Mouse (Mus musculus): ENCODE results near the gene Fggy.

Fggy gene

GRCm38 (mm10) chr4:95915628-95916579 lies 358.6 kb downstream of the Fggy start:
- no peak for DNase-seq

DNA sequence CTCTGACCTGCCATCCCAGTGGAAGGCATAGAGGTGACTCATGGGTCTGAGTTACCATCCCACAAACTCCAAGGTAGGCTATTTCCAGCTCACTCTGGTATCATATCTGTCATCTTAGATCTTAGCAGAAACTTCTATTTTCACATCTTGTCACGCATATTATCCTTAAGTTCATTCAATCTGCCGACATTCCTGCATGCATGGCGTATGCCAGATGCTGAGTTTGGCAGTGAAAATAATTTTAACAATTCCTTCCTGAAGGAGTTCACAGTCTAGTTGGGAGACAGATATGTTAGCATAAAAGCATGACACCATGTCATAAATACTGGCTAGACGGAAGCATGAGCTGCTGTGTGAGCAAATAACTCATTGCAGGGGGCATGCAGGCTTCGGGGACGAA lies 360.4 kb downstream of the Fggy start:
- no peak for DNase-seq

GRCm38 (mm10) chr4:95920448-95920847 lies 363.1 kb downstream of the Fggy start:
- no peak for DNase-seq

DNA sequence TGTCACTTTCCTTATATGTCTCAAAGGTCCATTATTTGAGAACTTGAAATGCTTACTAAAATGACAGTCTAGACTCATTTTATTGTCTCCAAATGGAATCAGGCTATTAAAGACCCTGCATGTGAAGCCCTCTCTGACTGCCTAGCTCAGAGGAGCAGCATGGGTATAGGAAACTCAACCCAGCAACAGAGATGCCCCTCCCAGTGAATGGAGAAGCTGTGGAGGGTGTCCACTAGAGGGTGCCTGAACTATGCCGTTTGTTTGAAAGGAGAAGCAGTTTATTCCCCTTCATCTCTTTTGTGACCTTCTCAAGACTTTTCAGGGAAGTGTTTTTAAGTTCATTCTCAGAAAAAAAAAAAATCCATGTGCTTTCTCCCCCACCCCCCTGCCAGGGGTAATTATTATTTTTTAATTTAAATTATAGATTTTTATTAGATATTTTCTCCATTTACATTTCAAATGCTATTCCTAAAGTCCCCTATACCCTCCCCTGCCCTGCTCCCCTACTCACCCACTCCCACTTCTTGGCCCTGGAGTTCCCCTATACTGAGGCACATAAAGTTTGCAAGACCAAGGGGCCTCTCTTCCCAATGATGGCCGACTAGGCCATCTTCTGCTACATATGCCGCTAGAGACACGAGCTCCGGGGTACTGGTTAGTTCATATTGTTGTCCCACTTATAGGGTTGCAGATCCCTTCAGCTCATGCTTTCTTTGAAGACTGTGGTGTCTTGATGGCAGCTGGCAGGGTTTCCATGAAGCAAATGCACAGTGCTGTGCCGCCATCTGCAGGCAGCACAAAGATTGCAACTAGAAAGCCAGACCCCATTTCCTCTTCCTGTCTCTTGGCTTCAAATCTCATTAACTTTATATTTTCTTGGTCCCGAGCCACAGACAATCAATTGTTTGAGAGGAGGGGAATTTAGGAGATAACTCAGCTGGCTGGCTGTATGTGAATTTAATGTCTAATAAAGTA lies 367.2 kb downstream of the Fggy start:
- DNase-seq, result peak; percentile 75 to 80

DNA sequence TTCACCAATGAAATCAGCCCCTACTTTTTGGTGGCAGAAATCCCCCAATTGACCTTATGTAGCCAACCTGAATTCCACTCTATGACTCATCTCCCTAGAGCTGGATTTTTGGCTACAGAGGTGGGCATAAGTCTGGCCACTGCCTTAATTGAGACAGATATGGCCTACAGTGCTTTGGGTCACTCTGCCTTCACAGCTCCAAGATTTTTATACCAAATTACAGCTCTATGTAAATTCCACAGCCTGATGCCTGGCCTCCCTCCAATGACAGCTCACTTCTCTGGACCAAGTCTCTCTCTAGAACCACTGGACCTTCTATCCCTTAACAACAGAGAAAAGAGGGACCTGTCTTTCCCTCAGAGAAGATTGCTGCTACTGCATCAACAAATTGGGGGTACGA lies 371.5 kb downstream of the Fggy start:
- no peak for DNase-seq

DNA sequence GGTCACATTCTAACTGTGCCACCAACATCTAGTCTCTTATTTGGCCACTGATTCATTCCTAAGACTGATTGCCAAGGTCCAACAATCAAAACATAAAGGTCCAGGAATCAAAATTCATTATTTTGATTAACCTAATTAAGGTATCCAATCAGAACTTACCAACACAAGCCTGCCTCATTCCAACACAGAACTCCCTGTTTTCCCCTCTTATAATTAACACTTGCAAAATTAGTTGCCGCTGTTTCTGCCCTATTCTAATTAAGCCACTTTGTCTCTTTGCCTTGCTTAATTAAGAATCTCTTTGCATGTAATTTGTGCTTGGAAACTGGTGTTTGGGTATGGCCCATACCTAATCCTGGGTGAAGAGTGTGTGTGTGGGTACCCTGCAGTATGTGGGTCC lies 372.6 kb downstream of the Fggy start:
- DNase-seq, result no peak

GRCm38 (mm10) chr4:95931331-95931730 lies 374.0 kb downstream of the Fggy start:
- DNase-seq, result no peak

DNA sequence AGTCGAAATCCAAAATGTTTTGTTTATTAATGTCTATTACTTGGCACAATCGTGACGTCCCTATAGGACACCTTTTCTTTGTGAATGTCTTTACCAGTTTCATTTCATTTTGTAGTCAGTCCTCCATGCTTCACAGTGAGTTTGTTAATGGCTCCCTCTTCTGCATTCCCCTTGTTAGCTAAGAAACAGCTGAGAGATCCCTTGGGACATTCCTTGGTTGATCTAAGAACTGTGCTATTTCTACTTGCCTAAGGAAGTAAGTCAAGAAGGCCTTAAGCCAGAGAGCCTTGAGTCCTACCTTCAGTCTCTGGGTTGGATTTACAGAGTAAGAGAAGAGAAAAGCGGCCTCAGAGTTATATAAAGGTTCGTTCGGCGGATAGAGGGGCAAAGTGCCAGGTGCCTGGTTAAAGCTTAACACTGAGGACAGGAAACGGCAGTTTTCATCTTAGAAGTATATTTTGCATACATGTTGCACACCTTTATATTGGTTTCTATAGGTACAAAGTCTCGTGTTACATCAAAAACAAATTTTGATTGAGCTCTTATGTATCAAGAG lies 376.6 kb downstream of the Fggy start:
- DNase-seq, result no peak

DNA sequence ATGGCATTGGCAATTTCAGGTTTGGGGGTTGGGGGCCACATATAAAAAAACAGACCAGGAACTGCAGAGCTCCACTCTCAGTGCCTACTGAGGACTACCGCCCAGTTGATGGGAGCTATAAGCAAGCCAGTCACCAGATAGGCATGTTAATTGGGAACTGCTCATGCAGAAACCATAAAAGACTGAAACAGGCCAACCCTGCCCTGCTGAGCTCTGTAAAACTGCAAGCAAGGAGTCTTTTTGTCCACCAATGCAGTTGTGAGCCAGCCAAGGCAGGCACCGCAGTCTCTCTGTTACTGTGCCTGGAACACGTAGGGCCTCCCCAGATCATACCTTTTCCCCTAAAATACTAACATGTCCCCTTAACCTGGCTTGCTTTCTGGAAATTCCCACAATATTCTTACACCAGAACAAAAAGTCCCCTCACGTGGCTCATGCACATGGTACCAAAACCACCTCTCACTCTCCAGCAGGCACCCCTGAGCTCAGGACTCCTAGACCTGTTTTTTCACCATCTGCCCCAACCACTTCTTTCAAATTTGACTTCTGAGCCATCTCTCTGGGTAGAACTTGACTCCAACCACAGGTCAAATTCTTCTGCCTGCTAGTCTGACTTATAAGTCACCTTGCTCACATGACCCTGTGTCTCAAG lies 377.2 kb downstream of the Fggy start:
- no peak for DNase-seq

DNA sequence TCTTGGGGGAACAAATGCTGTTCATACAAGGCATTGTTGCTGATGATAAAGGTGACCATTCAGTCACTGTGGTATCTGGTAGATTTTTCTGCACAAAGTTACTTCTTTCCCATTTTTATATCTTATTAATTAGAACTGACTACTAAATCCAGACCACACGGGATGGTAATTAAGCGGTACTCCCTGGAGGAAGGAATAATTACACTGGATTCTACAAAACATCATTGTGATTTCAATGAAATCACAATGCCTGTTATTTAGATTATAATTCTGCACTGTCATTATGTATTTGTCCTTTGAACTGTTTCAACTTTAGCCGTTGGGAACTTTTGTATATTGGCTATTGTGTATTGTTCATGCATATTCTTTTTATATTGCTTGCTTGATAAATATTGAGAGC lies 381.4 kb downstream of the Fggy start:
- DNase-seq, result no peak

DNA sequence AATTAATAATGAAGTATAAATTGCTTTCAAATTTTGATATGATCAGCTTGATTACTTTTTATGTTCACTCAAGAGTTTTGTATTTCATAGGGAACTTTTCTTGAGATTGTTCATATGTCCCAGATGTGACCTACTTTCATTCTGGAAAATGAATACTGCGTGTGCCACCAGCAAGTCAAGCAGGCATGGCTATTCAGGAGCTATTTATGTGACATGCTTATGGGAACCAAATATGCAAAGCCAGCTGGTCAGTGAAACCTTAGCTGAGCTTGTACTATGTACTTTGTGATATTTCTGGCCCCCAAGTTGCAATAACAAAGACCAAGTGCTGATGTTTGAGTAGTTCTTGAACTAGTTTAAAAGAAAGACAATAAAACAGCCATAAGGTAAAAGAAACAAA lies 390.6 kb downstream of the Fggy start:
- DNase-seq, result no peak

GRCm38 (mm10) chr4:95953328-95953727 lies 396.0 kb downstream of the Fggy start:
- DNase-seq, result no peak

DNA sequence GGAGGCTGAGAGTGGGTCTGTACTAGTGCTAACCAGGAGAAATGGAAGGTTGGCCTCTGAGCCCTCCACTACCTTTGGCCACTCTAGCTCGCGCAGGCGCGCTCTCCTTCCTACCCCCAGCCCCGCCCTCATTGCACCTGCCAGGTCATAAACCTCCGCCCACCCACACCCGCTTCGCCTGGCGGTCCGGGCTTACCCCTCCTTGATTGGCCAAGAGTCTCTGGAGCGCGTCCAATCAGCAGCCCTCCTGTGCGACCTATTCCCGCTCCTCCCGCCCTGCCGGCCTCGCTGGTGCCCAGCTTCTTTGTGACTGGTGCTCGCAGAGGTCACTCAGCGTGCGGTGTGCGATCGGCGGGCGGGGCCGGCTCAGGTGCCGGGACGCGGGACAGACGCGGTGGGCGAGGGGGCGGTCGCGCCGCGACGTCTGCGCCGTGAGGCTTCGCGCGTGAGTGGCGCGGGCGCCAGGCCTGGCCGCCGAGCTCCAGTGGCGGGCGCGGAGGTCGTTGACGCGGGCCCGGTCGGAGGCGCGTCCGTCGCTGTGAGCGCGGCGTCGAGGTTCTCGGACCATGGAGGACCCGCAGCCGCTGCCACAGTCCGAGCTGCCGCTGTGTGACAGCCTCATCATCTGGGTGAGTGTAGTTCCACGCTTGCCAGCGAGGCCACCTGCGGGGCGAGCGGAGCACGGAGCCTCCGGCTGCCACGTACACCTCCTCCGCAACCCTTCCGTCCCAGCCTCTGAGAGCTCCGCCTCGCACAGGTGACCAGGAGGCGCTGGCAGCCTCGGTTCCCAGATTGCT lies 409.8 kb downstream of the Fggy start, which contains the start of gene Hook1:
TSS of gene Hook1 (plus strand) at position 313 of the 797 bp plus-strand sequence.
- DNase-seq, result peak; percentile 94 to 97
